Mouse (Mus musculus) embryo, embryonic 11 days (tissue): Measurements from ENCODE around the gene Hdac5.

Experiments
- DNase-seq: peaks from one replicate; pipeline ENCODE4 v3.0.0-alpha.2; 2015

Gene Hdac5

DNA sequence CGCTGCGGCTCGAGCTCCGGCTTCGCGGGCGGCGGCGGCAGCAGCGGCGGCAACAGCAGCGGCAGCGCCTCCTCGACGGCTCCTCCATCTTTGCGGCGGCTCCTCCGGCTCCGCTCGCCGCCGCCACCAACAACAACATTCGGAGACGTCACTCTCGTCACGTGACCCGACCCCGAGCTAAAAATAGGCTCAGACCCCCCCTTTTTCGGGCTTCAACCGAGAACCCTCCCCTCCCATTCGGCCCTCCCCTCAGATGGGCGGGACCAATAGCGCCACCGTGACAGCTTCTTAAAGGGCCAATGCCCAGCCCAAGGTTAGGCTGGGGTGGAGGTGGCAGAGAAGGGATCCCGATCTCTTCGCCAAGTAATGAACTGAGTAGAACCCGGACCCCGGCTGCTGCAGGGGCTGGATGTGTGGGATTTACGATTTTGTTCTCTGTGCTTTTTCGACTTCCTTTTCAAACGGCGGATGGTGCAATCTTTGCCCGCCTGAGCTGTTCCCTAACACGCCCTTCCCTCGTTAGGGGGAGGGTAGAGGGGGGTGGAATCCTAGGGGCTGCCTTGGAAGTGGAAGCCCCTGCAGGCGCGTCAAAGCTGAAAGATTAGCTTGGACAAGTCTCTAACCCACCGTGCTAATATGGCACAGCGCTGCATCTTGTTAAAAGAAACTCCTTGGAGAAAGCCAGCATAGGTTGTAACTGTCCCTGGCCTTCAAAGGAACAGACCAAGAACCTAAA, at the start of gene Hdac5:
Gene Hdac5, minus strand, starts transcription at position 161 of the 736 bp plus-strand sequence.
- DNase-seq, result peak; percentile 99

DNA sequence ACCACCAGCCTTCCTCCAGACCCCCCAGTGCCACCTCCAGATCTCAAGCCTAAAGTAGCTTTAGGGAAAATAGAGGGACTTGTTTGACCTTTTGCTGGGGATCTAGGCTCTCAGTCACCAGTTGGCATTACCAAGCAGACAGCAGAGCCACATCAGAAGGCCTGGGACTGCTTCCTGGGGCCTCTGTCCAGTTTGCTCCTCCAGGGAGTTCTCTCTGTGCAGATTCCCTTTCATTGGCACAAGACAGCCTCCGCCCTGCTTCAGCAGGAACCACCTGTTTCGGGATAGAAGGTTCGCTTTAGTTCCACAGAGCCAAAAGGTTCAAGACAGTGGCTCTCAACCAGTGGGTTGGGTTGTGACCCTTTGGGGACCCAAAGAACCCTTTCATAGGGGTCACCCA, 49.6 kb upstream of the Hdac5 start:
- DNase-seq, result no peak

DNA sequence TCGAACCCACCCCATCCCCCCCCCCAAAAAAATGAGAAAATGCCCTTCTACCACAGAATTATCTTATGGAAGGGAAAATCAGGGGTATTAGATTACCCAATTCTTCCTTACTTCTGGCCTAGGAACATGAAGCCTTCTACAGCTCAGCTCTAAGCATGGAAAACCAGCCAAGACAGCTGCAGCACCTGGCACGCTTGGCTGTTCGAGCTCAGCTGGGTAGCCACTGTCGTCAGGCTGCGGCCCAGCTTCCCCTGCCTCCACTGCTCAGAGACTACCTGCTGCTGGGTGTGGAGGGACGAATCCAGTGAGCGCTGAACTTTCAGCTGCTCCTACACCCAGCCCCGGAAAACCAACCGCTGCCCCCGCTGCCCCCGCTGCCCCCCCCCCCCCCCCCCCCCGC, 47.8 kb upstream of the Hdac5 start:
- DNase-seq, result no peak

DNA sequence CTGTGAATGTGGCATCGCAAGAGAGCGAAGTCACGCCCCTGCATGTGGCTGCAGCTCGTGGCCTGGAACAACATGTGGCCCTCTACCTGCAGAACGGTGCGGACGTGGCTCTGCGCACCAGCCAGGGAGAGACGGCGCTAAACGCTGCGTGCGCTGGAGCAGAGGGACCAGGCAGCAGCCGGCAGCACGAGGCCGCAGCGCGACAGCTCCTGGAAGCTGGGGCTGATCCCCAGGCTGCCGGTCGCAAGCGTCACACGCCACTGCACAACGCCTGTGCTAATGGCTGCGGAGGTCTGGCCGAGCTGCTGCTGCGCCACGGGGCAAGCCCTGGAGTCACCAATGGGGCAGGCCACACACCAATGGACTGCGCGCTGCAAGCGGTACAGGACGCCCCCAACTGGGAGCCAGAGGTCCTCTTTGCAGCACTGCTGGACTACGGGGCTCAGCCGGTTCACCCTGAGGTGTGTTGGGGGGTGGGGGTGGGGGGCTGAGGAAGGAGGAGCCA, 46.5 kb upstream of the Hdac5 start:
- DNase-seq, result peak; percentile 80

DNA sequence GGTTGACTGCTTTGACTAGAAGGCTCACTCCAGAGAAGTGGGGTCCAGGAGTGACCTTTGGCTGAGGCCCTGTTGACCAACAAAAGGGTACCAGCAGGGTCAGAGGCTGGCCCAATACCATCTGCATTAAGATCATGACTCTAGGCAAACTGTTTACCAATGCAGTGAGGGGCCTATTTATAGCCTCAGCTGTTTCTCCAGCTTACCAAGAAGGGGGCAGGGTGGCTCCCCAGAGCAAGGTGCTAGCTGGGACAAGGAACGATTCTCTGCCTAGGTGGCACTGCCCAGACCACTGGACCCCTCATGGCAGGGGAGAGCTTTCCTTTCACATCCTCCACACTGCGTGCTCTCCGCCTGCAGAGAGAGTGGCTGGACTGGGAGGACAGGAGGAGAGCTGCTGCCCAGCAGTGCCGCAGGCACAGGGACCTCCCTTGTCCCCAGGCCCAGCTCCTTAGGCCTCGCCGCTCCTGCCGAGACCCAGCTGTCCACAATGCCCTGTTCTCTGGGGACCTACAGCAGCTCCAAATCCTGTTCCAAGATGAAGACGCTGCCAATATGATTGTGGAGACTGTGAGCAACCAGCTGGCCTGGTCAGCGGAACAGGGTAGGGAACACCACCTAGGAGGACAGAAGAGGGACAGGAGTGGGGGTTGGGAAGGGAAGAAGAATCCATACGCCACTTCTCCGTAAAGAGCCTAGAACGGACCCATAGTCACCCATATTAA, 38.7 kb upstream of the Hdac5 start, which contains the start of gene Asb16:
Gene Asb16, plus strand, starts transcription at position 224 of the 725 bp plus-strand sequence.
- DNase-seq, result no peak

- peak; percentile 88 for DNase-seq
Measured at GRCm38 (mm10) chr11:102267480-102267879, 37.5 kb upstream of the Hdac5 start.

- no peak for DNase-seq
Measured at GRCm38 (mm10) chr11:102266631-102267355, 36.8 kb upstream of the Hdac5 start.

- no peak for DNase-seq
Measured at GRCm38 (mm10) chr11:102265816-102266215, 35.9 kb upstream of the Hdac5 start.

DNA sequence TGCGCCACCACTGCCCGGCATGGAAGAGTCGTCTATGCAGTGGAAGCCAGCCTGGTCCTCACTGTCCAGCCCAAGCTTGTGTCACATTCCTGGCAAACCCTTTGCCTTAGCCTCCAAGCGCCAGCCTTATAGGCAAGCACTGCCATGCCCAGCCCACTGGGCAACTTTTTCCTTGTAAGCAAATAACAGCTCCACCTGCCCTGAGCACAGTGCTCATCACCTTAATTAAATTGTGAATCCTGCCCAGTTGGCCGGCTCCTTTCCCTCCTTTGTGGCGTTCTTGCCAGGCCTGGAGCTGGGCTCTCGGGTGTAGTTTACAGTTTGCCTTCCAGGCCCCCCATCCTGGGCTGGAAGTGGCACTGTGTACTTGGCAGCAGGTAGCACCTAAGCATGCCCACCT, 33.2 kb upstream of the Hdac5 start:
- no peak for DNase-seq

- DNase-seq, result peak; percentile 37
Measured at GRCm38 (mm10) chr11:102258521-102258920, 28.6 kb upstream of the Hdac5 start.

GRCm38 (mm10) chr11:102258095-102258494, 28.1 kb upstream of the Hdac5 start:
- no peak for DNase-seq

- peak; percentile 62 for DNase-seq
Measured at GRCm38 (mm10) chr11:102257514-102257913, 27.5 kb upstream of the Hdac5 start.

- no peak for DNase-seq
Measured at GRCm38 (mm10) chr11:102249351-102250090, 19.6 kb upstream of the Hdac5 start.

DNA sequence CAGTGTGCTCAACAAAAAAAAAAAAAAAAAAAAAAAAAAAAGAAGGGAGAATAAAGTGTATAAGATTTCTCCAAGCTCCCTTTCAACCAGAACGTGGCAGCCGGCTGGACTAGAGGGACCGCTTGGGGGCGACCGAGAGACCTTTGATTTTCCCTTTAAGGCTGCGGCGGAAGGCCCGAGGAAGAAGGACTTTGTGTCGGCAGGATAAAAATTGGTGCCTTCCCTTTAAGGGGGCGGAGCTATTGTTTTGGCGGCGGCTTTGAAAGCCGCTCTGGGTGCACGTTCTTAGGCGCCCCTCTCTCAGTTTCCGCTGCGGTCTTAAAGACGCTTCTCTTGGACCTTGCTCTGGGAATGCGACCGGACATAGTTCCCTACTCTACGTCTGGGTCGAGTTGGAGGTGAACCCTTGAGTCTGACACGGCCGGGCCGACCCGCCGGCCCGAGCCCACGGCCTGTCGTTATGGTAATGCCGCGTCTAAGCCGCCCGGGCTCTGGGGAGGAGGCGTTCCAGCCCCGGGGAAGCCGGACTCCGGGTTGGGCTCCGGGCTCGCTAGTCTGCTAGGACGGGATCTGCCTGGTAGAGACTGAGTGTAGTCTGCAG, 18.8 kb upstream of the Hdac5 start, which contains the start of gene BC030867:
Gene BC030867, plus strand, starts transcription at position 253 of the 601 bp plus-strand sequence.
- peak; percentile 96 for DNase-seq

- DNase-seq, result no peak
Measured at GRCm38 (mm10) chr11:102246871-102247270, 16.9 kb upstream of the Hdac5 start.

- no peak for DNase-seq
Measured at GRCm38 (mm10) chr11:102246273-102246635, 16.3 kb upstream of the Hdac5 start.

DNA sequence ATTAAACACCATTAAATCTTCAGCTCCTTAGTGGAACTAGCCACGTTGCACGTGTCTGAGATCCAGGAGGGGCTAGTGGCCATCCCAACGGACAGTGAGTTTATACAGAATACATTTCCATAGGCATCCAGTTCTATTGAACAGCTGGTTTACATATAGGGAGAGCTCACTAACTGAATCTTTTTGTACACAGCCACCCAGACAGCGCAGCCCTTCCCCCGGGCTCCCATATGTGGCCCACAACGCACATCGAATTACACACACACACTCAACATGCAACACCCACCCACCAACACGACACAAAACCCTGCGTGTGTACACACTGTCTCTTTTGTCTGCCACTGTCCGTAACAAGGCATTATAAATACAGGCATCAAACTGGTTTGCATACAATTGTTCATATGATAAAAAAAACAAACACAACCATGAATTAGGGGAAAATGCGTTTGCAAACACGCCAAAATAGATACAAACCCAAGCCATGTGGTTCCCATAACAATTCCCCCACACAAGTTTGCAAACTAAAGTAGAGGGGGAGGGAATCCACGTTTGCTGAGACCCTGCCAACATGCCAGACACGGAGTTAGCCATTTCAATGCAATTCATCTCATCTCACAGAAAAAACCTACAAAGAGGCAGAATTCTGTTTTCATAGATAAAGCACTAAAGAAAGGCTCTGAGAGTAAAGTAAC, 15.8 kb upstream of the Hdac5 start:
- DNase-seq, result peak; percentile 16

GRCm38 (mm10) chr11:102244926-102245449, 15.0 kb upstream of the Hdac5 start:
- DNase-seq, result peak; percentile 84

DNA sequence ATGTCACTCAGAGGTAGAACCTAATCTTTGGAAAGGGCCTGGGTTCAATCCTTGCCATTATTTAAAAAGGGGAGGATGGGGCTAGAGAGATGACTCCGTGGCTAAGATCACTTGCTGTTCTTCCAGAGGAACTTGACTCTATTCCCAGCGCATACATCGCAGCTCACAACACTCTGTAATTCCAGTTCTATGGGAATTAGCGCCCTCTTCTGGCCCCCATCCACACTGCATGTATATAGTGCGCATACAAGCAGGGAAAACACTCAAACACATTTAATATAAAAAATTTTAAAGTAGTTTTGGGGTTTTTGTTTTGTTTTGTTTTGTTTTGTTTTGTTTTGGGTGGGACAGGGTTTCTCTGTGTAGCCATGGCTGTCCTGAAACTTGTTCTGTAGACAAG, 11.9 kb upstream of the Hdac5 start:
- no peak for DNase-seq

- DNase-seq, result no peak
Measured at GRCm38 (mm10) chr11:102241246-102241645, 11.3 kb upstream of the Hdac5 start.

DNA sequence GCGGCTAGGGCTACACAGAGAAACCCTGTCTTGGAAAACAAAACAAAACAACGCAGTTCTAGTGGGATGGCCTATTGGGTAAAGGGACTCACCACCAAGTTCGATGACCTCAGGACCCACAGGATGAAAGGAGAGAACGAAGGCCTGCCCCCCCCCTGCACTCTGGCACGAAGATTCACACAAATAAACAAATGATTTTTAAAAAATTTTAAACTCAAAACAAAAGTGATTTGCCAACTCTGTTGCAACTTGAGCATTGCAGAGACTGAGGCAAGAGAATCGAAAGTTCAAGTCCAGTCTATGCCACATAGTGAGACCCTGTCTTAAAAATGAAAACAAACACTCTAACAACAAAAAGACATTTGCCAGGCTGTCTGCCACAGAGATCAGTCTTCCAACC, 10.7 kb upstream of the Hdac5 start:
- no peak for DNase-seq
